Mouse (Mus musculus) R1 (cell line): Measurements from ENCODE around the gene Gm20683.

Source experiments
- DNase-seq: peaks from one replicate; pipeline ENCODE4 v3.0.0-alpha.2; 2018; ENCODE audit warnings: low read depth, low spot score

Gene Gm20683

DNA sequence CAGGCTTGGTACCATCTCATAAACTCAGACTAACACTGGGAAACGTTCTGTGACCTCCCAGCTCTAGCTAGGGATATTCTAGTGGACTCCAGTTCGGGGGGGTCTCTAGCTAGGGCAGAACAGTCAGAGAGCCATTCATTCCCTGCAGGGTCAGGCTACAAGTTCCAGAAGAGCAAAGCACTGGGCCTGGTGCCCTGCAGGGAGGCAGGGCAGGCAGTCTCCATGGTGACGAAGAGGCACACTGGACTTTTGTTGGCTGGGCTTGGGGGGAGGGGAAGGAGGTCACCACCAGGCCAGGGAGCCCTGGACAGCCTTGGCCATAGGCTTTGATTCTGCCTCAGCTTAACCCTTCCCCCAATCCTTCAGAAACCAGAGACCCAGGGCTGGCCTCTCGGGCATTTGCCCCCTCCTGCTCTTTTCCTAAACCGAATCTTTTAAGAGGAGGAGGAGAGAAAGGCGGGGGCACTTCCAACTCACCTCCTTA is 45.9 kb downstream of the Gm20683 start, which contains the start of gene AC134908.4:
TSS of gene AC134908.4 (minus strand) at position 51 of the 484 bp plus-strand sequence.
- DNase-seq = no peak

- no peak for DNase-seq
Measured at GRCm38 (mm10) chr17:25794998-25795397, 46.6 kb downstream of the Gm20683 start.

DNA sequence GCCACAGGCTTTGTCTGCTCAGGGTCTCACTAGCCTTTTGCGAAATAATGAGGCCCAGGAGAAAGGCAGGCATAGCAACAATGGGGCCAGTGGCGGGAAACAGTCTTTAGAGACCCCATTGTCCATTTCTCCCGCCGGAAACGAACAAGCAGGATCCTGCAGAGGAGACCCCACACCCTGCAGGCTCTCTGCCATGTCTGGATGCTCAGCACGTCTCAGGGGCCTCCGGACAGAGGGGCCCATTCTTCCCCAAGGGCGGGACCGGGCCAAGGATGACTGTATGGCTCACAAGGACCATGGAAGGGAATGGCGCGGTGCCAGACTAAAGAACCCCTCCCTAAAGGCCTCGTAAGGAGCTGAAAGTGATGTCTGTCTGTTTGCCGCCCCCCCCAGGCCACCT is 47.4 kb downstream of the Gm20683 start:
- no peak for DNase-seq

- peak; percentile 56 for DNase-seq
Measured at GRCm38 (mm10) chr17:25792615-25793014, 48.9 kb downstream of the Gm20683 start, which contains the start of gene Fam173a. Gene Fam173a (minus strand): TSS chr17:25792901.

GRCm38 (mm10) chr17:25791843-25792527 is 49.6 kb downstream of the Gm20683 start:
- DNase-seq = peak; percentile 87

- DNase-seq = no peak
Measured at GRCm38 (mm10) chr17:25791320-25791842, 50.2 kb downstream of the Gm20683 start.

DNA sequence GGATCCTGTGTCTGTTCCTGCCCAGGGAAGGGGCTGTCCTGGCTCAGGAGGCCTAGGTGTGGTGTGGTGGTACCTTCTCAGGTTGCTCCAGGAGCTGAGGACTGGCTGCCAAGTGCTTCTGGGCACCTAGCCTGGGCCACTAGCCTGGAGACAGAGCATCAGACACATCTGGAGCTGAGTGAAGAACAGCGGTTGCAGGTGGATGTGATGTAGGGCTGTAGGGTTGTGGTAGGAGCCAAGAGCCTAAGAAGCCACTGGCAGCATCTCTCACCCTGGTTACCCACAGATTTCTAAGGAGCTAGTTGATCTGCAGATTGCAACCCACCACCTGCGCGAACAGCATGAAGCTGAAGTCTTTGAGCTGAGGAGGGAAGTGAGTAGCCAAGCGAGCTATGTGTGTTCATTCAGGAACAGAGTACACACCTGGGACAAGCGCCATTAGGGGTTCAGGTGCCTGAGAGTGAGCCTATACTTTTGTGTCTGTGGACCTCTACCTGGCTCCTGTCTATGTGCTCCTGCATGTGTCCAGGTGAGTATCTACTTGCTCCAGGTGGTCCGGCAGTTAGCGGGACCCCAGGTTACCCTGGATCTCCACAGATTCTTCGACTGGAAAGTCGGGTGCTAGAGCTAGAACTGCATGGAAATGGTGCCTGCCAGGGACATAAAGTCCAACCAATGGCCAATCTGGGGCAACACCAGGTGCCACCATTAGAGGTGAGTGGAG is 54.6 kb downstream of the Gm20683 start:
- DNase-seq = no peak

DNA sequence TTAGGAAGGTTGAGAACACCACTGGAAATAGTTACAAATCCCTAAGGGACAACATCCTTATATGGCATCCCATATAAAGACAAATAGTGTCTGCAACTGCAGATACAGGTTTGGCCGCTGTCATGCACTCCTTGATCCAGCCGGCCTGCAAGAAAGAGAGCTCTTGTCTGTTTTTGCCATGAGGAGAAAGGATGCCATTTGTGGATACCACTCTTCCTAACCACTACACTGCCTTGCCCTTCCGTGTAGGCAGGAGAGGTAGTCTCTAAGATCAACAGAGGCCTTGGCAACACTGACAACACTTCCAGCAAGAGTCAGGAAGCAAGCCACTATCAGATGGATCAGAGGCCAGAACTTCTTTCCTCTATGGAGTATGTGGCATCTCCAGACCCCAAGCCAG is 55.3 kb downstream of the Gm20683 start, which contains the start of gene Ccdc78:
TSS of gene Ccdc78 (plus strand) at position 301 of the 400 bp plus-strand sequence.
- no peak for DNase-seq

- peak; percentile 95 for DNase-seq
Measured at GRCm38 (mm10) chr17:25785281-25785745, 56.2 kb downstream of the Gm20683 start, which contains the start of gene Haghl. Gene Haghl (minus strand): TSS chr17:25785673.
